Mouse (Mus musculus) left cerebral cortex, adult 9 months (tissue): Measurements from ENCODE around the gene Pik3ip1.
A peak's percentile ranks its signal among the peaks of the same experiment; 100 is the strongest.

Experiments used
- DNase-seq, 2 experiments: peaks; one replicate each; pipeline ENCODE4 v3.0.0; 2022; ENCODE audit warnings: low spot score in 2 of 2

Gene Pik3ip1

GRCm38 (mm10) chr11:3329891-3330451 lies at the start of gene Pik3ip1:
Gene Pik3ip1 (plus strand): TSS chr11:3330401.
- DNase-seq: no peak

- no peak for DNase-seq
Measured at GRCm38 (mm10) chr11:3282887-3283286, 47.3 kb upstream of the Pik3ip1 start.

- DNase-seq: no peak
Measured at GRCm38 (mm10) chr11:3283645-3284044, 46.6 kb upstream of the Pik3ip1 start.

- DNase-seq: no peak
Measured at GRCm38 (mm10) chr11:3285940-3286339, 44.3 kb upstream of the Pik3ip1 start.

GRCm38 (mm10) chr11:3287131-3287530 lies 43.1 kb upstream of the Pik3ip1 start:
- DNase-seq: no peak

- DNase-seq: no peak
Measured at GRCm38 (mm10) chr11:3287921-3288320, 42.3 kb upstream of the Pik3ip1 start.

GRCm38 (mm10) chr11:3288521-3289301 lies 41.5 kb upstream of the Pik3ip1 start, which contains the start of gene Patz1:
Gene Patz1 (plus strand): TSS chr11:3288874.
- DNase-seq: peak in 1 of 2 experiments; percentile 52

- peak in 1 of 2 experiments; percentile 28 for DNase-seq
Measured at GRCm38 (mm10) chr11:3289302-3289802, 40.8 kb upstream of the Pik3ip1 start.

- DNase-seq: peak in 1 of 2 experiments; percentile 86
Measured at GRCm38 (mm10) chr11:3289803-3290639, 40.2 kb upstream of the Pik3ip1 start.

- DNase-seq: peak in 1 of 2 experiments; percentile 70
Measured at GRCm38 (mm10) chr11:3290640-3291310, 39.4 kb upstream of the Pik3ip1 start.

GRCm38 (mm10) chr11:3291311-3292061 lies 38.7 kb upstream of the Pik3ip1 start:
- DNase-seq: no peak

GRCm38 (mm10) chr11:3292062-3292421 lies 38.2 kb upstream of the Pik3ip1 start:
- DNase-seq: peak in 1 of 2 experiments; percentile 38

GRCm38 (mm10) chr11:3292711-3293249 lies 37.4 kb upstream of the Pik3ip1 start:
- DNase-seq: no peak

- no peak for DNase-seq
Measured at GRCm38 (mm10) chr11:3293361-3293760, 36.8 kb upstream of the Pik3ip1 start.

- no peak for DNase-seq
Measured at GRCm38 (mm10) chr11:3294641-3295040, 35.6 kb upstream of the Pik3ip1 start.

- DNase-seq: no peak
Measured at GRCm38 (mm10) chr11:3296056-3296455, 34.1 kb upstream of the Pik3ip1 start.

GRCm38 (mm10) chr11:3297871-3298812 lies 32.1 kb upstream of the Pik3ip1 start:
- DNase-seq: no peak

- DNase-seq: no peak
Measured at GRCm38 (mm10) chr11:3298813-3299185, 31.4 kb upstream of the Pik3ip1 start.

GRCm38 (mm10) chr11:3301075-3301474 lies 29.1 kb upstream of the Pik3ip1 start:
- DNase-seq: no peak
